Mouse (Mus musculus) cerebellum, adult 2 months (tissue): Measurements from ENCODE around the gene Csdc2.

ENCODE experiments used
- CTCF ChIP-seq: fragments of 200-500 bp; IDR thresholded peaks from 2 replicates; pipeline ENCODE4 v1.5.1; 2011; ENCODE audit warnings: low read depth, mild to moderate bottlenecking, control low read depth, low read length, moderate library complexity, borderline replicate concordance; ENCODE audit not compliant: insufficient read depth
- POLR2A ChIP-seq: fragments of 200-500 bp; IDR thresholded peaks from 2 replicates; pipeline ENCODE4 v1.6.1; 2011; ENCODE audit warnings: low read length, control low read depth, borderline replicate concordance; ENCODE audit not compliant: insufficient read depth

DNA sequence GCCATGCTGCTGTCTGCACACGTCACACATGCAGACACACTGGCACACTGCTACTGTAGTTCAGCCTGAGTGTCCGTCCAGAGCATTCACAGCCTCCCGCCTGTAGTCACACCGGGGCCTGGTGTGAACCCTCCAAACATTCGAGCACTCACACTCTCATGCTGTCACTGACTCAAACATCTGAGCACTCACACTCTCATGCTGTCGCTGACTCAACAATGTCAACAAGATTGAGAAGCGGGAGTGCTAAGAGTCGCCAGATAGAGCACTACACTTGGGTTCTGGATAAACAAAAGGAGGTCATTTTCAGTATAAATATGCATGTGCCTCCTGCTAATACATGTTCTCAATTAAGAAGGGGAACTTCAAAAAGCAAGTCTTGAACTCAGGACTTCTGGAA, 28.6 kb upstream of the Csdc2 start:
- TF ChIP-seq CTCF, result no peak
- TF ChIP-seq POLR2A, result no peak
